Mouse (Mus musculus) ES-Bruce4 (cell line): ENCODE data around the gene Myo18b.

Experiments
- CTCF ChIP-seq: IDR thresholded peaks from one replicate; pipeline ENCODE4 v1.8.1; 2011; ENCODE audit warnings: low read depth, low read length
- EP300 ChIP-seq: IDR thresholded peaks from 2 replicates; pipeline ENCODE4 v1.6.1; 2011; ENCODE audit warnings: low read depth, low read length; ENCODE audit not compliant: insufficient read depth
- POLR2A ChIP-seq: IDR thresholded peaks from one replicate; pipeline ENCODE4 v1.8.1; 2011; ENCODE audit warnings: low read length; ENCODE audit not compliant: insufficient read depth

DNA sequence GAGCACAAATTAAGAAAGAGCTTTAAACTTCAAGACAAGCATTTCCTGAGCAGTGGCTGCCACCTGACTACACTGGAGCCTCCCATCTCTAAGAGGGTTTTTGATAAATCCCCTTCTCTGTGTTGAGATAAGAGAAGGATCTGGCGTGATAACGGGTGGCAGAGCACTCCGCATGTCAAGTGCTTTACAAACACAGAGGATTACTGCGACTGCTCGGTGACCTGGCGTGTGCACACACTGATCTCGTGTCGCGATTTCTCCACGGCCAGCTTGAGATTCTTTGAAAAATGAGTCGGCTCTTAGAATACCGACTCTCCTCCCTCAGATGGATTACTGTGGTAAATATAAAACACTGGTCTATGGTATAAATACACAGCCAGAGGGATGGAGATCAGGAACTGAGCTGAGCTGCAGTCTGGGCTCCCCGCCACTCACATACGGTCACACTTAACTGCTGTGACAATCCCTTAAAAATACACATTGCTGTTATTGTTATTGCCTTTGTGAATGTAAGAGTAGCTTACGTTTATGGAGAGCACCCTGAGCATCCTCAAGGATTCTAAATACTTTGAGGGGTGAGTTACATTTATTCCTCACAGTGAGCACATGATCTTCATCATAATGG lies 119.3 kb downstream of the Myo18b start:
- TF ChIP-seq CTCF (no peak), POLR2A (no peak), EP300 (no peak)
